Mouse (Mus musculus) leukemia stem cell, adult 10-12 weeks (primary cell): ENCODE results near the gene Crim1. TPM values are rescaled to one million over a fixed set of nuclear protein-coding genes. Genes with fewer than 3 reads are reported as not detected.

ENCODE experiments used
- polyA plus RNA-seq: library from polyadenylated mRNA; stranded (reverse); fragments of >175 nt; gene quantifications from 2 replicates; pipeline ENCODE4 v1.2.3, GENCODE M21; 2012; ENCODE audit warnings: low replicate concordance

Crim1 gene
- polyA plus RNA-seq: 0.61 and 1.6 TPM in 2 replicates

DNA sequence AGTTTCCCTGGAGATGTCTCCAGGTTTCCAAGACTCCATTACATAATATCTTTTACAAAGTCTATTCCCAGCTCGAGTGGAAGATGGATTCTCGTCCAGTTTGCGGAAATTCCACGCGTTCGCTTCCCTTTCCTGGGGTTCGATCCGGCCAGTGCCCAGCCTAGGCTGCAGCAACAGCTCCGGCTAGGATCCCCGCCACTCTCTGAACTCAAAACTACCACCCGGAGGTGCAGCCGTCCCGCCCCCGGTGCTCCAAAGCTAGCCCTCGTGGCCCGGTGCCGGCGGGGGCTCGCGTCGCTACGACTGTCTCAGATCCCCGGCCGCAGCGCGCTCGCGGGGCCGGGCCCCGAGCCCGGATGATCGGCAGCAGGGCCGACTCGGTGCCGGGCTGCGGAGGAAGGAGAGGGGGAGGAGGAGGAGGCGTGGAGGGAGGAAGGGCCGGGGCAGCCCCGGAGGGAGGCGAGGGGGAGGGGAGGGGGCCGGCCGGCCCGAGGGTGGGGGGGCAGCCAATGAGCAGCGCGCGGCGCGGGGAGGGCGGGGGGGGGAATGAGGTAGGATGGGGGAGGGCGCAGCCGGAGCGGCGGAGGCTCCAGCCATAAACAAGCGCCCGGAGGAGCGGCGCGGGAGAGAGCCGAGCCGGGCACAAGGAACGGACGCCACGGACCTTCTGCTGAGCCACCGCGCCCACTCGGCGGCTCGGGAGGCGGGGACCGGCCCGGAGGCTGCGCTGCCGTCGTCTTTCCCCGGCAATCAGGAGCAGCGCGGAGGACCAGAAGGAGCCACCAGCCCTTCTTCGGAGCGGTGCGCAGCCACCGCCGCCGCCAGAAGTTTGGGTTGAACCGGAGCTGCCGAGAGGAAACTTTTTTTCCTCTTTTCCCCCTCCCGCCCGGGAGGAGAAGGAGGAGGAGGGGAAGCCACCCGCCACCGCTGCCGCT, at the start of gene Crim1:
Gene Crim1 (plus strand): TSS at position 623 of the 935 bp plus-strand sequence.

DNA sequence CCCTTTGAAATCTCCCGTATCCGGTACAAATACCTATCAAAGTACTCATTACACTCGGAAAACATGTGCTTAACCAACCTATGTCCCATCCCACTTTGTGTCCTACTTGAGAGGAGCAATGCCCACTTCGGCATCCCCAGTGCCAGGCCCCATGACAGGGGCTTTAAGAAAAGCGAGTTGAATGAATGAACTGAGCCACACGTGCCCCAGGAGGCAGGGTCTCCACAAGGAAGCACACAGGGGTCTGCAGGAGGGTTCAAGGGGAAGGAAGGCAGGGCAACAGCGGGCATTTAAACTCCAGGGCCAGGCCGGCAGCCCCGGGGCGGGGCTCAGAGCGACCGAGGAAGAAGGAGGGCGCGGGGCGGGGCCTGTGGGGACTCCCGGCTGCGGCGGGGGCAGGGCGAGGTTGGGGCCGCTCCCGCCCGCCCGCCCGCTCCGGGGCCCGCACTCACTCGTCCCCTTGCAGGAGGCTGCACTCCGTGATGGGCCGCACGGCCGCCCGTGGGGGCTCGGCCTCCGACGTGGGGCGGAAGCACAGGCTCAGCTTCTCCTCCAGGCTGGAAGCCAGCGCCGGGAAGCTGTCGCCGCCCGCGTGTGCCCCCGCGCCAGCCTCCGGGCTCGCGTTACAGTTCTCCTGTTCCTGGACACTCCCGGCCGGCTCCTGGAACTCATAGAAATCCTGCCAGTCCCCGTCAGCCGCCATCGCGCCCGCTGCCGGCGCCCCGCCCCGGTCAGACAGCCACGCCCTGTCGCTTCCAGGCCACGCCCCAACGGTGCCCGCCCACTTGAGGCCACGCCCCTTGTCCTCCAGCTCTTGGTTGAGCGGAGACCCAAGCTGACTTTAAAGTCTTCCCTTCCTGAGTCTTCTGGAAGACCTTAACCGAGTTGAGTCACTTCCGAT, 217.6 kb downstream of the Crim1 start, which contains the start of gene Fez2:
Gene Fez2 (minus strand): TSS at position 772 of the 901 bp plus-strand sequence.

Other genes starting within 250 kb of the Crim1 start
- gene Fez2, start 217.9 kb downstream of the Crim1 start, polyA plus RNA-seq: 2.1 and 3.1 TPM in 2 replicates